Mouse (Mus musculus): ENCODE measurements around the gene Skil. TPM values are rescaled to one million over a fixed set of nuclear protein-coding genes. Genes with fewer than 3 reads are reported as not detected.
"Not testable (repeated sequence)": the region's sequence is repeated elsewhere in the genome, so short reads cannot be mapped to it uniquely, and the experiment has no call there.

The Skil gene
- polyA plus RNA-seq, 1 experiment from 2014 or later = 28.9 TPM

DNA sequence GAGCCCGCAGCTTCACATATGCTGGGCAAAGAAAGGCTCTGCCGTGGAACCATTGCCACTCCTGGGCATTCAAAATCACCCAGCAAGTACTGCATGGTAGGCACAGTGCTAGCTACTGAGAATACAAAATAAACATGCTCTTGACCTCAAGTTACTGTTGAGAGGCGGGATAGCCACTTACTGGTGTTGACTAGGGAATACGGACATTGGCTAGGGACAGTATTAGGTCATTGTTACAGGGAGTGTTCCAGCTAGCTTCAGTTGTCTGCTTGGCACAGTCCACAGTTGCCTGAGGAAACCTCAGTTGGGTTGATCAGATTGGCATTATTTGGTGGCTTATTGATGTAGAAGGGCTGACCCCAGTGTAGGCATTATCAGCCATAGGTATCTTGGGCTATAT is 12.8 kb downstream of the Skil start:
- H3K4me1 ChIP-seq = 0 out of 2 replicates have a peak, but pooled peaks cover 2% of the 10 kb centered on the region
- no peak overlapping the region for H3K4me3 ChIP-seq
- WGBS = 89% methylated on average over 4 of the region's 4 CpGs

GRCm38 (mm10) chr3:31109108-31109507 is 14.2 kb downstream of the Skil start:
- Histone ChIP-seq H3K27ac (no peak overlapping the region), H3K36me3 (peaks cover 52% of the 10 kb centered on the region), H3K27me3 (ENCODE audit: low read depth, poor library complexity, severe bottlenecking) (no peaks in the 10 kb centered on the region), H3K9me3 (replicated peaks) (no peaks in the 10 kb centered on the region), H3K4me3 (no peak overlapping the region), H3K4me1 (no peaks in the 10 kb centered on the region)
- WGBS = 88% methylated on average over 3 of the region's 3 CpGs
- no peak for DNase-seq (ENCODE audit: low spot score)

More for the DNA sequence above, 12.8 kb downstream of the Skil start:
- peaks cover 42% of the 10 kb centered on the region for H3K36me3 ChIP-seq
- H3K9me3 ChIP-seq (replicated peaks) = no peaks in the 10 kb centered on the region
- no peak for DNase-seq (ENCODE audit: low spot score)
- no peaks in the 10 kb centered on the region for H3K27me3 ChIP-seq (ENCODE audit: low read depth, poor library complexity, severe bottlenecking)
- no peak overlapping the region for H3K27ac ChIP-seq

GRCm38 (mm10) chr3:31123098-31123497 is 28.2 kb downstream of the Skil start:
- Histone ChIP-seq H3K27me3 (ENCODE audit: low read depth, poor library complexity, severe bottlenecking) (no peaks in the 10 kb centered on the region), H3K36me3 (peaks cover 59% of the 10 kb centered on the region), H3K9me3 (replicated peaks) (no peaks in the 10 kb centered on the region), H3K4me3 (no peak overlapping the region), H3K27ac (no peak overlapping the region), H3K4me1 (no peaks in the 10 kb centered on the region)
- DNase-seq (ENCODE audit: low spot score) = no peak
- WGBS = 87% methylated on average over 4 of the region's 4 CpGs

- H3K27ac ChIP-seq = no peak overlapping the region
- 66% methylated on average over 4 of the region's 4 CpGs for WGBS
- no peak overlapping the region for H3K4me3 ChIP-seq
- H3K27me3 ChIP-seq (ENCODE audit: low read depth, poor library complexity, severe bottlenecking) = no peaks in the 10 kb centered on the region
- H3K9me3 ChIP-seq (replicated peaks) = no peaks in the 10 kb centered on the region
- no peak for DNase-seq (ENCODE audit: low spot score)
- H3K36me3 ChIP-seq = peaks cover 27% of the 10 kb centered on the region
- no peaks in the 10 kb centered on the region for H3K4me1 ChIP-seq
Observed at GRCm38 (mm10) chr3:31126303-31126702, 31.4 kb downstream of the Skil start.

DNA sequence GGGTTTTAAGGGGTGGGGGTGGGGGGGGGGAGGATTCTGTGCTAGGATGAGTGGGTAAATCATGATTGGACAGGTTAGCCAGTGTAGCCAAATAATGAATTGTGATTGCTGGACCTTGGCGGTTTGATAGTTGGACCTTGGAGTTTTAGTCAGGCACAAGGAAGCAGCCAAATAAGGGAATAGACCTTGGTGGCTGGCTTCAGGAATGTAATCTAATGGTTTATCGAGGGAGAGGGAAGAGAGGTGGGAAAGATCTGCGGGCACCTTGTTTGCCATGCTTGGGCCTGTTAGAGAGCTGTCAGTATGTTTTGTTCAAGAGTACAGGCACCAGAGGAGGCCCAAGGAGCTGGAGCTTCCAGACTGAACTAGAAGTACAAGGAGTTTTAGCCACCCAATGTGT is 32.0 kb downstream of the Skil start:
- DNase-seq (ENCODE audit: low spot score) = no peak
- WGBS = 92% methylated on average over 3 of the region's 3 CpGs
- Histone ChIP-seq H3K27ac (no peak overlapping the region; the same call in 1 of the 2 replicates), H3K36me3 (peaks cover 26% of the 10 kb centered on the region), H3K4me1 (no peaks in the 10 kb centered on the region), H3K27me3 (ENCODE audit: low read depth, poor library complexity, severe bottlenecking) (no peaks in the 10 kb centered on the region), H3K9me3 (replicated peaks) (no peaks in the 10 kb centered on the region), H3K4me3 (no peak overlapping the region)

GRCm38 (mm10) chr3:31129766-31130165 is 34.9 kb downstream of the Skil start:
- no peak overlapping the region for H3K4me3 ChIP-seq
- H3K36me3 ChIP-seq = no peaks in the 10 kb centered on the region
- no peaks in the 10 kb centered on the region for H3K4me1 ChIP-seq
- H3K27ac ChIP-seq = no peak overlapping the region
- DNase-seq (ENCODE audit: low spot score) = no peak
- 53% methylated on average over 4 of the region's 4 CpGs for WGBS
- H3K27me3 ChIP-seq (ENCODE audit: low read depth, poor library complexity, severe bottlenecking) = no peaks in the 10 kb centered on the region
- H3K9me3 ChIP-seq (replicated peaks) = no peaks in the 10 kb centered on the region

DNA sequence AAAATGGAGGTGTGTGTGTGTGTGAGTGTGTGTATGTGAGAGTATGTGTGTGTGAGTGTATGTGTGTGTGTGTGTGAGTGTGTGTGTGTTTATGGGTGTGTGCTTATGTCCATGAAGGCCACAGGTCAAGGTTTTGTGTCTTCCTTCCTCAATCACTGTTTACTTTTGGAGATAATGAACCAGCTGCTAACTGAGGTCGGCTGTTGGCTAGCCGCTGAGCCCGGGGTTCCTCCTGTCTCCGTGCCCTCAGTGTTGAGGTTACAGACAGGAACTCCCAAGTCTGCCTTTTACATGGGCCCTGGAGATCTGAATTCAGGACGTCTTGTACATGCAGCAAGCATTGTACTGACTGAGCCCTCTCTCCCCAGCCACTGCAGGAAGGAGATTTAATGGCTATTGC is 38.8 kb downstream of the Skil start:
- H3K27ac ChIP-seq = no peak overlapping the region
- no peaks in the 10 kb centered on the region for H3K4me1 ChIP-seq
- no peak overlapping the region for H3K4me3 ChIP-seq
- 68% methylated on average over 5 of the region's 5 CpGs for WGBS
- no peak for DNase-seq (ENCODE audit: low spot score)
- no peaks in the 10 kb centered on the region for H3K27me3 ChIP-seq (ENCODE audit: low read depth, poor library complexity, severe bottlenecking)
- no peaks in the 10 kb centered on the region for H3K36me3 ChIP-seq
- H3K9me3 ChIP-seq (replicated peaks) = no peaks in the 10 kb centered on the region

GRCm38 (mm10) chr3:31134246-31134645 is 39.4 kb downstream of the Skil start:
- Histone ChIP-seq H3K4me3 (no peak overlapping the region), H3K4me1 (no peaks in the 10 kb centered on the region), H3K36me3 (no peaks in the 10 kb centered on the region), H3K27me3 (ENCODE audit: low read depth, poor library complexity, severe bottlenecking) (no peaks in the 10 kb centered on the region), H3K27ac (no peak overlapping the region), H3K9me3 (replicated peaks) (no peaks in the 10 kb centered on the region)
- 81% methylated on average over 8 of the region's 8 CpGs for WGBS
- no peak for DNase-seq (ENCODE audit: low spot score)

- H3K36me3 ChIP-seq = no peaks in the 10 kb centered on the region
- no peak overlapping the region for H3K27ac ChIP-seq
- DNase-seq (ENCODE audit: low spot score) = no peak
- H3K4me3 ChIP-seq = no peak overlapping the region
- no peaks in the 10 kb centered on the region for H3K27me3 ChIP-seq (ENCODE audit: low read depth, poor library complexity, severe bottlenecking)
- WGBS = 73% methylated on average over 7 of the region's 7 CpGs
- H3K9me3 ChIP-seq (replicated peaks) = no peaks in the 10 kb centered on the region
- H3K4me1 ChIP-seq = no peaks in the 10 kb centered on the region
Observed at GRCm38 (mm10) chr3:31134696-31135095, 39.8 kb downstream of the Skil start.

DNA sequence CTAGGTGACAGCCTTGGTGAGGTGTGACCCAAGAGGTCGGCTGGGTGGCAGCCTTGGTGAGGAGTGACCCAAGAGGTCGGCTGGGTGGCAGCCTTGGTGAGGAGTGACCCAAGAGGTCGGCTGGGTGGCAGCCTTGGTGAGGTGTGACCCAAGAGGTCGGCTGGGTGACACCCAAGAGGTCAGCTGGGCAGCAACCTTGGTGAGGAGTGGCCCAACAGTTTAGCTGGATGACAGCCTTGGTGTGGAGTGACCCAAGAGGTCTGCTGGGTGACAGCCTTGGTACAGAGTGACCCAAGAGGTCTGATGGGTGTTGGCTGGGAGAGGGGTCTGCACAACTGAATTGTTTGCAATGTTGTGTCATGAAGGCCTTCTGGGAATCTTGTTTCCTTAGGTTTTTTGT is 41.7 kb downstream of the Skil start:
- H3K27ac ChIP-seq; H3K9me3 ChIP-seq (replicated peaks); H3K36me3 ChIP-seq; DNase-seq (ENCODE audit: low spot score); H3K27me3 ChIP-seq (ENCODE audit: low read depth, poor library complexity, severe bottlenecking); H3K4me1 ChIP-seq; H3K4me3 ChIP-seq: not testable (repeated sequence)
- WGBS = 72% methylated on average over 4 of the region's 4 CpGs

DNA sequence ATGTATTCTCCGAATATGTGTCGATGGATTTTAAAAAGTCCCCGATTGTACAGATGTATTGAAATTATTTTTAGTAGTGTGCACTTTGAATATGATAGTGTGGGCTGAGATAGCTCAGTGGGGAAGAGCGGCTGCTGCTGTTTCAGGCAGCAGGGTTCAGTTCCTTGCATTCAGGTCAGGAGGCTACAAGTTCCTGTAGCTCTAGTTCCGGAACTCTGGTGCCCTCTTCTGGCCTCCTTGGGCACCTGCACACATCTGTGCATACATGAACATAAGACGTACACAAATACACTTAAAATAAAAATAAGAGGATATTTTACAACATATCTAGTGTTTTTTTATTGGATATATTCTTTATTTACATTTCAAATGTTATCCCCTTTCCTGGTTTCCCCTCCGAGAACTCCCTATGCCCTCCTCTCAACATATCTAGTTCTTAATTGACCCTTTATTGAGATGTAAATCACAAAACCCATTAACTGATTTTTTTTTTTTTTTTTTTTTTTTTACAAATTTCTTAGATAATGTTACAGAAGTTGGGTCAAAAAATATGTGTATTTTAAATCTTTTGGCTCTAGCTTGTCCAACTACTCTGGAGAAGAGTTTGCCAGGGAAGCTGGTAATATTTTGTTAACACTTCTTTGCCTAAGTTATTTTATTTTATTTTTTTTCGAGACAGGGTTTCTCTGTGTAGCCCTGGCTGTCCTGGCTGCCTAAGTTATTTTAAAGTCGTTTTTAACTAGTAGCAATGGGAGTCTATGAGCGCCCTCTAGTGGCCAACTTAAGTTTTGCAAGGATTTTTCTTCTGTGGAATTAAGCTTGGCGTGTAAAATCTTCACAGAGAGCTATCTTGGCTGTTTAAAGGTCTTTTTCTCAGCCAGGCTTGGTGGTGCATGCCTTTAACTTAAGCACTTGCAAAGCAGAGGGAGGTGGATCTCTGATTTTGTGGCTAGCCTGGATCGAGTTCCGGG is 43.9 kb downstream of the Skil start:
- H3K9me3 ChIP-seq (replicated peaks) = no peaks in the 10 kb centered on the region
- H3K27ac ChIP-seq = no peak overlapping the region
- no peaks in the 10 kb centered on the region for H3K36me3 ChIP-seq
- no peaks in the 10 kb centered on the region for H3K27me3 ChIP-seq (ENCODE audit: low read depth, poor library complexity, severe bottlenecking)
- H3K4me3 ChIP-seq = no peak overlapping the region
- WGBS = 58% methylated on average over 13 of the region's 13 CpGs
- peak; percentile 75 for DNase-seq (ENCODE audit: low spot score)
- H3K4me1 ChIP-seq = no peaks in the 10 kb centered on the region

GRCm38 (mm10) chr3:31141621-31142020 is 46.8 kb downstream of the Skil start:
- no peaks in the 10 kb centered on the region for H3K27me3 ChIP-seq (ENCODE audit: low read depth, poor library complexity, severe bottlenecking)
- no peak overlapping the region for H3K4me3 ChIP-seq
- H3K9me3 ChIP-seq (replicated peaks) = no peaks in the 10 kb centered on the region
- WGBS = 94% methylated on average over 4 of the region's 4 CpGs
- DNase-seq (ENCODE audit: low spot score) = no peak
- no peaks in the 10 kb centered on the region for H3K36me3 ChIP-seq
- no peak overlapping the region for H3K27ac ChIP-seq
- no peaks in the 10 kb centered on the region for H3K4me1 ChIP-seq

GRCm38 (mm10) chr3:31145222-31145621 is 50.4 kb downstream of the Skil start:
- H3K27me3 ChIP-seq (ENCODE audit: low read depth, poor library complexity, severe bottlenecking) = peaks cover 24% of the 10 kb centered on the region
- WGBS = 84% methylated on average over 11 of the region's 11 CpGs
- peaks cover 12% of the 10 kb centered on the region for H3K4me1 ChIP-seq
- not testable (repeated sequence) for H3K27ac ChIP-seq; H3K36me3 ChIP-seq; DNase-seq (ENCODE audit: low spot score); H3K9me3 ChIP-seq (replicated peaks); H3K4me3 ChIP-seq
